Mouse (Mus musculus): Measurements from ENCODE around the gene 3110040M04Rik. TPM values are rescaled to one million over a fixed set of nuclear protein-coding genes. Genes with fewer than 3 reads are reported as not detected.
"Not testable (repeated sequence)": the region's sequence is repeated elsewhere in the genome, so short reads cannot be mapped to it uniquely, and the experiment has no call there.

The 3110040M04Rik gene
- polyA plus RNA-seq, 1 experiment, result not detected

GRCm38 (mm10) chr1:151198120-151198519 lies 5.8 kb upstream of the 3110040M04Rik start, which contains the start of gene Gm47995:
TSS of gene Gm47995 (plus strand) at chr1:151198448.
- not testable (repeated sequence) for H3K4me1 ChIP-seq (ENCODE audit: control insufficient read depth, insufficient read depth, low read length); H3K4me3 ChIP-seq (replicated peaks; ENCODE audit: extremely low read depth, low read depth, low read length); DNase-seq
- 68% methylated on average over 3 of the region's 4 CpGs for WGBS

GRCm38 (mm10) chr1:151200620-151201019 lies 3.3 kb upstream of the 3110040M04Rik start:
- H3K4me3 ChIP-seq (replicated peaks; ENCODE audit: extremely low read depth, low read depth, low read length); H3K4me1 ChIP-seq (ENCODE audit: control insufficient read depth, insufficient read depth, low read length); DNase-seq: not testable (repeated sequence)

DNA sequence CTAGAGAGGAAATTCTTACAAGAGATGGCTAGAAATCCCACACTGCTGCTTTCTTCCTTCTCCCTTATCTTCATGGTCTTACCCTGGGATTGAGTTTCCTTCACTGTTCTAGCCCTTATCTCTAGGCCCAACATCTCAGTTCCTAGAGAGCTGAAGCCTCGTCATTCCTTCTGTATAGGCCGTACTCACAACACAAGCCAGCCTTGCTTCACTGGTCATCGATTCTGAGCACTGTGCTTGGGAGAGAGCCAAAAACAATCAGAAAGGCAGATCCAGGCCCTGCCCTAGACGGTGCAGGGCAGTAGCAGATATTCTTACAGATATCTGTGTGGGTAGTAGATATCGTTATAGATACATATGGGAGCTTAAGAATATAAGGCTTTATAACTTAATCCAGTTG lies 1.1 kb upstream of the 3110040M04Rik start:
- not testable (repeated sequence) for DNase-seq
- whole genome bisulfite sequencing, result 70% methylated on average over 4 of the region's 5 CpGs

GRCm38 (mm10) chr1:151208493-151208892 lies 4.6 kb downstream of the 3110040M04Rik start:
- not testable (repeated sequence) for DNase-seq; H3K4me1 ChIP-seq (ENCODE audit: control insufficient read depth, insufficient read depth, low read length); H3K4me3 ChIP-seq (replicated peaks; ENCODE audit: extremely low read depth, low read depth, low read length)
- WGBS, result 65% methylated on average over 3 of the region's 5 CpGs

More for the DNA sequence above, 1.1 kb upstream of the 3110040M04Rik start:
- not testable (repeated sequence) for H3K4me1 ChIP-seq (ENCODE audit: control insufficient read depth, insufficient read depth, low read length); H3K4me3 ChIP-seq (replicated peaks; ENCODE audit: extremely low read depth, low read depth, low read length)

- not testable (repeated sequence) for H3K4me3 ChIP-seq (replicated peaks; ENCODE audit: extremely low read depth, low read depth, low read length); H3K4me1 ChIP-seq (ENCODE audit: control insufficient read depth, insufficient read depth, low read length); DNase-seq
Measured at GRCm38 (mm10) chr1:151208944-151209343, 5.0 kb downstream of the 3110040M04Rik start.

DNA sequence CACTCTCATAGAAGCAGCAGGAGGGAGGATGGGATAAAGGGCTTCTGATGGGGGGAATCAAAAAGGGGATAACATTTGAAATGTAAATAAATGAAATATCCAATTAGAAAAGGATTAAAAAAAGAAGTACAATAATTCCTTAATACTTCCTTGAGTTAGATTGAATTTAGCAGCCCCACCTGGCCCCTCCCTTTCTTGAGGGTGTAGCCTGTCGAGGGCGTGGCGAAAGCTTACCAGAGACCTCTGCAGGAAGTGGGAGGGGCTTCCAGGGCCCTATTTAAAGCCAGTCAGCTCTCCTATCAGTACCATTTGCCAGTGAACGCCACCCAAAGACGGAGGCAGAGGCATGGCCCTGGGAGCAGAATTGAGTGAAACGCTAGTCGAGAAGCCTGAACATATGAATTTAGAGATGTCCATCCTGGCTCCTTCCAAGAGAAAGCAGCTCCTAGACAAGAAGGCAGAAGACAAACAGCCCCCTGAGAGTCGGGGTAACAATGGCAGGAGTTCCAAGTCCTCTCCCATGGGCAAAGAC lies 6.0 kb downstream of the 3110040M04Rik start, which contains the start of gene Gm47996:
TSS of gene Gm47996 (plus strand) at position 308 of the 532 bp plus-strand sequence.
- not testable (repeated sequence) for DNase-seq; H3K4me3 ChIP-seq (replicated peaks; ENCODE audit: extremely low read depth, low read depth, low read length); H3K4me1 ChIP-seq (ENCODE audit: control insufficient read depth, insufficient read depth, low read length)
- WGBS, result 91% methylated on average over 4 of the region's 8 CpGs

GRCm38 (mm10) chr1:151211666-151212065 lies 7.7 kb downstream of the 3110040M04Rik start:
- WGBS, result 88% methylated on average over 5 of the region's 5 CpGs
- H3K4me1 ChIP-seq (ENCODE audit: control insufficient read depth, insufficient read depth, low read length); DNase-seq: not testable (repeated sequence)

DNA sequence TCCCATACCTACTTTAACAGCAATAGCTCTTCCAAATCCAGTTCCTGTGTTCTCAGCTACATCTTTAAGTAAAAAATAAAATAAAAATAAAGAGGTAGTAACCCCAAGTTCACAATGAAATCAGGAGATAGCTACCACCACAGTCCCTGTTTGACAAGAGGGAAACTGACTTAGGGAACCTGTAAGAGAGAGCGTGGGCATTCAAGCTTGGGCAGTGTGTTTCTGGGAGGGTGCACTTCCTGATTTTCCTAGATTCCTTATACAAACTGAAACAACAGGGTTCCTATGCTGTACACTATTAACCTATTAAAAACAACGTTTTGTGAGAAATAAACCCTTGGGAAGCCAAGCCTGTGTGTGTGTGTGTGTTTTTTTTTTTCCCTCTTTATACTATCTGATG lies 10.9 kb downstream of the 3110040M04Rik start:
- Histone ChIP-seq H3K4me3 (replicated peaks; ENCODE audit: extremely low read depth, low read depth, low read length) (no peak overlapping the region), H3K4me1 (ENCODE audit: control insufficient read depth, insufficient read depth, low read length) (no peaks in the 10 kb centered on the region)
- 57% methylated on average over 2 of the region's 2 CpGs for WGBS
- DNase-seq, result no peak
- no peak for TF ChIP-seq POLR2A (IDR thresholded peaks at IDR 0.05; ENCODE audit: borderline replicate concordance, extremely low read depth, low read depth, low read length)
- TF ChIP-seq CTCF (IDR thresholded peaks at IDR 0.05; ENCODE audit: insufficient read depth, low read length), result no peak

More at GRCm38 (mm10) chr1:151211666-151212065, 7.7 kb downstream of the 3110040M04Rik start:
- not testable (repeated sequence) for H3K4me3 ChIP-seq (replicated peaks; ENCODE audit: extremely low read depth, low read depth, low read length)

DNA sequence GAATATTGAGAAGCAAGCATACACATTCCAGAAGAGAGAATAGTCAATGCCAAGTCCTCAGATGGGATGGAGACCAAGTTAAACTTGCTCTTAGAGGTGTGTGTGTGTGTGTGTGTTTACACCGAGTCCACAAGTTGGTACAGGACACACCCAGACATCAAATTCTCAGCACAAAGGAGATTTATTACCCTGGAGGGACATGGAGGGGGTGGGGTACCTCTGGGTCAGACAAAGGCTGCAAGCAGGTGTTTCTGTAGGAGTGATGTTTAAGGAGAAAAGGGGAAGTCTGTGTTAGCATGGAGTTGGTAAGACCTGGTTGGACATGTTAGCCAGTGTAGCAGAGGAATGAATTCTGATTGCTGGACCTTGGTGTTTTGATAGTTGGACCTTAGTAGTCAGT lies 12.1 kb downstream of the 3110040M04Rik start:
- WGBS, result 52% methylated on average over 1 of the region's 1 CpGs
- no peak overlapping the region for H3K4me3 ChIP-seq (replicated peaks; ENCODE audit: extremely low read depth, low read depth, low read length)
- H3K4me1 ChIP-seq (ENCODE audit: control insufficient read depth, insufficient read depth, low read length), result no peaks in the 10 kb centered on the region
- TF ChIP-seq POLR2A (IDR thresholded peaks at IDR 0.05; ENCODE audit: borderline replicate concordance, extremely low read depth, low read depth, low read length), result no peak
- no peak for TF ChIP-seq CTCF (IDR thresholded peaks at IDR 0.05; ENCODE audit: insufficient read depth, low read length)
- DNase-seq, result no peak

GRCm38 (mm10) chr1:151216417-151216816 lies 12.5 kb downstream of the 3110040M04Rik start:
- WGBS, result 76% methylated on average over 3 of the region's 3 CpGs

DNA sequence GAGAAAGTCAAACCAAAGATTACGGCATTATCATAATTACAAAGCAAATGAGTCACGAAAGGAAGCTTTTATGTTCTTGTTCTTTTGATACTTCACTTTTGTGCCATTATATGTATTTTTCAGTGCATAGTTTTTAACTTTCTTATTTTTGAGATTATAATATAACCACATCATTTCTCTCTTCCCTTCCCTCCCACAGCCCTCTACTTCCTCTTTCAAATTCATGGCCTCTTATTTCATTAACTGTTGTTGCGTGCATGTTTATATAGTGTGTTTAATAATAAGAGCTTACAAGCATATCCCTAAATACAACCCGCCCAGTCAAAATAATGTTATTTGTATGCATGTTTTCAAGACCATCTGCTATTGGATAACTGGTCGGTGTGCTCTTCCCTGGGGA lies 15.1 kb downstream of the 3110040M04Rik start:
- WGBS, result 90% methylated on average over 5 of the region's 5 CpGs
- no peak overlapping the region for H3K4me3 ChIP-seq (replicated peaks; ENCODE audit: extremely low read depth, low read depth, low read length)
- no peaks in the 10 kb centered on the region for H3K4me1 ChIP-seq (ENCODE audit: control insufficient read depth, insufficient read depth, low read length)
- TF ChIP-seq POLR2A (IDR thresholded peaks at IDR 0.05; ENCODE audit: borderline replicate concordance, extremely low read depth, low read depth, low read length), result no peak
- TF ChIP-seq CTCF (IDR thresholded peaks at IDR 0.05; ENCODE audit: insufficient read depth, low read length), result no peak
- no peak for DNase-seq

More at GRCm38 (mm10) chr1:151216417-151216816, 12.5 kb downstream of the 3110040M04Rik start:
- H3K4me1 ChIP-seq (ENCODE audit: control insufficient read depth, insufficient read depth, low read length), result no peaks in the 10 kb centered on the region
- TF ChIP-seq CTCF (IDR thresholded peaks at IDR 0.05; ENCODE audit: insufficient read depth, low read length) (no peak), POLR2A (IDR thresholded peaks at IDR 0.05; ENCODE audit: borderline replicate concordance, extremely low read depth, low read depth, low read length) (no peak)
- DNase-seq, result no peak
- H3K4me3 ChIP-seq (replicated peaks; ENCODE audit: extremely low read depth, low read depth, low read length), result no peak overlapping the region
